Mouse (Mus musculus) megakaryocyte, adult 5-6 weeks (primary cell): ENCODE results near the gene Zcchc17. TPM values are rescaled to one million over a fixed set of nuclear protein-coding genes. Genes with fewer than 3 reads are reported as not detected.

ENCODE experiments used
- ATAC-seq: 2 replicates; pipeline ENCODE4 v1.8.0; 2016; ENCODE audit warnings: mild to moderate bottlenecking, inconsistent platforms; ENCODE audit not compliant: poor library complexity, severe bottlenecking
- total RNA-seq, 2 experiments: library from RNA; stranded (forward) in 1 of 2; stranded (reverse) in 1 of 2; fragments of 153-499, 151-499 nt in 1 of 2; fragments of 221-1000, 200-1000 nt in 1 of 2; gene quantifications; 2 replicates each; pipeline versions ENCODE4 v1.2.3 to v1.2.4; 2015 to 2017

Zcchc17 gene
- total RNA-seq, 2 experiments from 2014 or later: 13.9 to 68.3 TPM

GRCm38 (mm10) chr4:130289824-130290223 is 69.9 kb downstream of the Zcchc17 start:
- ATAC-seq: peak; percentile 77

- ATAC-seq: no peak
Observed at GRCm38 (mm10) chr4:130286531-130286930, 73.2 kb downstream of the Zcchc17 start.

GRCm38 (mm10) chr4:130283826-130284225 is 75.9 kb downstream of the Zcchc17 start:
- ATAC-seq: peak; percentile 91

- no peak for ATAC-seq
Observed at GRCm38 (mm10) chr4:130282856-130283255, 76.9 kb downstream of the Zcchc17 start.

- no peak for ATAC-seq
Observed at GRCm38 (mm10) chr4:130279105-130279504, 80.6 kb downstream of the Zcchc17 start, which contains the start of gene Serinc2. Gene Serinc2, minus strand, starts transcription at chr4:130279205.

GRCm38 (mm10) chr4:130276573-130277176 is 83.1 kb downstream of the Zcchc17 start:
- no peak for ATAC-seq

GRCm38 (mm10) chr4:130275823-130276105 is 84.0 kb downstream of the Zcchc17 start:
- no peak for ATAC-seq

GRCm38 (mm10) chr4:130275016-130275822 is 84.5 kb downstream of the Zcchc17 start:
- ATAC-seq: no peak

- ATAC-seq: no peak
Observed at GRCm38 (mm10) chr4:130274346-130275015, 85.3 kb downstream of the Zcchc17 start.

GRCm38 (mm10) chr4:130273698-130274345 is 85.9 kb downstream of the Zcchc17 start:
- ATAC-seq: no peak

- peak; percentile 68 for ATAC-seq
Observed at GRCm38 (mm10) chr4:130270611-130271347, 89.0 kb downstream of the Zcchc17 start.

- no peak for ATAC-seq
Observed at GRCm38 (mm10) chr4:130270089-130270488, 89.7 kb downstream of the Zcchc17 start.

- no peak for ATAC-seq
Observed at GRCm38 (mm10) chr4:130268736-130269135, 91.0 kb downstream of the Zcchc17 start.

GRCm38 (mm10) chr4:130267069-130267468 is 92.7 kb downstream of the Zcchc17 start:
- no peak for ATAC-seq

- ATAC-seq: peak; percentile 48
Observed at GRCm38 (mm10) chr4:130266601-130267000, 93.1 kb downstream of the Zcchc17 start.

Other genes starting within 250 kb of the Zcchc17 start
- not detected in 2 replicates for gene Hcrtr1, start 220.6 kb downstream of the Zcchc17 start, total RNA-seq (2015)
- not detected in 2 replicates for gene Hcrtr1, start 220.6 kb downstream of the Zcchc17 start, total RNA-seq (2017)
- 11.4 and 12.3 TPM in 2 replicates for gene Tinagl1, start 184.8 kb downstream of the Zcchc17 start, total RNA-seq (2015)
- 8.3 and 13.7 TPM in 2 replicates for gene Tinagl1, start 184.8 kb downstream of the Zcchc17 start, total RNA-seq (2017)
- not detected in 2 replicates for gene Gm853, start 137.5 kb downstream of the Zcchc17 start, total RNA-seq (2015)
- not detected in 2 replicates for gene Gm853, start 137.5 kb downstream of the Zcchc17 start, total RNA-seq (2017)
- 0.16 and 0.27 TPM in 2 replicates for gene Serinc2, start 80.7 kb downstream of the Zcchc17 start, total RNA-seq (2015)
- gene Serinc2, start 80.7 kb downstream of the Zcchc17 start, total RNA-seq (2017): not detected in 2 replicates
- not detected in 2 replicates for gene Fabp3, start 51.3 kb downstream of the Zcchc17 start, total RNA-seq (2015)
- gene Fabp3, start 51.3 kb downstream of the Zcchc17 start, total RNA-seq (2017): 0.28 and 0.33 TPM in 2 replicates
- gene Gm10570, start 51.3 kb downstream of the Zcchc17 start, total RNA-seq (2015): not detected in 2 replicates
- gene Gm10570, start 51.3 kb downstream of the Zcchc17 start, total RNA-seq (2017): not detected in 2 replicates
- 49.8 and 50.6 TPM in 2 replicates for gene Snrnp40, start 189 bp upstream of the Zcchc17 start, total RNA-seq (2015)
- 52.9 and 54.7 TPM in 2 replicates for gene Snrnp40, start 189 bp upstream of the Zcchc17 start, total RNA-seq (2017)
- not detected in 2 replicates for gene Nkain1, start 214.2 kb upstream of the Zcchc17 start, total RNA-seq (2015)
- not detected in 2 replicates for gene Nkain1, start 214.2 kb upstream of the Zcchc17 start, total RNA-seq (2017)